Mouse (Mus musculus) gastrocnemius, postnatal 10 days (tissue): ENCODE data around the gene Ubxn1. TPM values are rescaled to one million over a fixed set of nuclear protein-coding genes. Genes with fewer than 3 reads are reported as not detected.
A peak's percentile ranks its signal among the peaks of the same experiment; 100 is the strongest.

Experiments used
- DNase-seq: peaks from one replicate; pipeline ENCODE4 v3.0.0; 2021; ENCODE audit warnings: mixed read lengths
- microRNA-seq, 2 experiments: library from miRNA; unstranded; fragments of <30 nt; microRNA quantifications; one replicate each; pipeline ENCODE4 v1.2.0; 2021
- total RNA-seq, 2 experiments: library from RNA; stranded (reverse); gene quantifications; 2 replicates each; pipeline ENCODE4 v1.2.3; 2021

Ubxn1 gene
- total RNA-seq, 2 experiments from 2014 or later = 169 to 172 TPM

DNA sequence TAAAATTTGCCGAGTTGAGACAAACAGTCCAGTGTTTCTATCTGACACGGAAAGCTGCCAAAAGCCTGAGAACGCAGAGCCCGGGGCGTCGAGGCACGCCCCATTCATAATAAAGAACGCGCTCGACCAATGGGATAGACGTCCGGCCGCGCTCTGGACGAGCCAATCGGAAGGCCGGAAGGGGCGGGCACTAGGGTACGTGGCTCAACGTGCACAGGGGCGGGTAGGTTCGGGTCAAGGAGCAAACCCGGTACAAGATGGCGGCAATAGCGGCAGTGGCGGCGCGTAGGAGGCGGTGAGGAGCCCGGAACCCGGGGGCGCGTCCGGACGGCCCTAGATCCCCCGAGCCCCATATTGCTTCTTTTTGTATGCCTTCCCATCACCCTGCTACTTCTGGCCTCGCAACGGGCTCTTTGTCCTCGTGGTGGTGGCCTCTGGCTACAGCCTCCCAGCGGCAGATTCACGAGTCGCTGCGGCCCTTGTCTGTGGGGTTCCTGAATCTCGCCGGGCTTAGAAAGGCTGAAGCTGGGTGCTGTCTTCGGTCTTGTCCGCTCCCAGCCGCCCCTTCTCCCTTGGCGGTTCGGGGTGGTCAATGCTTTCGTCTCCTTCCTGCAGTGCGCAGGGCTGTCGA lies 26.7 kb downstream of the Ubxn1 start, which contains the start of gene Ganab:
Gene Ganab (plus strand): TSS at position 207 of the 631 bp plus-strand sequence.
- DNase-seq = peak; percentile 91

DNA sequence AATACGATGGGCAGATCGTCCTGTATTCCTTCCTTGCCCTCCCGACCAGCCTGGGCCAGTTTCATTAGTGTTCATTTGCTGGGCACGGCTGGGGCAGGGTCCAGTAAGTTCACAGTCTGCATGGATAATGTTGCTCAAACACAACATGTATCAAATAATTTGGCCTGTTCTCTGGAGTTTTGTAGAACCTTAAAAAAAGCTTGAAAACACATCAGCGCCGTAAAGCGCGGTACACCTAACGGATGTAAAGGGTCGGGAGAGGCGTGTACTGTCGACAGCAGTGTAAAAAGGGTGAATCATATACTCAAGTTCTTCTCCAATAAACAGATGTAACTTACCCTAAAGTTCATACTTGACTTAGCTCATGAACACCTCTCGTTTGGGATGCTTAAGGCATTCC lies 27.3 kb downstream of the Ubxn1 start:
- DNase-seq = no peak

DNA sequence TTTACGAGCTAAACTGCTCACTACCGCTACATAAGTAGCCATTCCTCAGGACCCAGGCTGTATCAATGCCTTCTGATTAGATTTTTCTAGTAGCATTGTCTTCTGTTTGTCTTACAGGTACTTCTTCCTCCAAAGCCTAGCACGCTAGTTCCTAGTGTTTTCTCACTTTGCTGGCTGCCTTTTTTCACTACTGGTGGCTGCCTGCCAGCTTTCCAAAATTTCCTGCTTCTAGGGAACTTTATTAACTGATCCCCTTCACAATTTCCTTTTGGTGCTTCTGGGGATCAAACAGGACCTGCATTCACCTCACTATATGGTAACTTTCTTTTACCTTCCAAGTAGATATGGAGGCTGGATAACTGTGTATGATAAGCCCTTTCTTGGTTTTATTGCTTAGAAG lies 27.8 kb downstream of the Ubxn1 start:
- no peak for DNase-seq

DNA sequence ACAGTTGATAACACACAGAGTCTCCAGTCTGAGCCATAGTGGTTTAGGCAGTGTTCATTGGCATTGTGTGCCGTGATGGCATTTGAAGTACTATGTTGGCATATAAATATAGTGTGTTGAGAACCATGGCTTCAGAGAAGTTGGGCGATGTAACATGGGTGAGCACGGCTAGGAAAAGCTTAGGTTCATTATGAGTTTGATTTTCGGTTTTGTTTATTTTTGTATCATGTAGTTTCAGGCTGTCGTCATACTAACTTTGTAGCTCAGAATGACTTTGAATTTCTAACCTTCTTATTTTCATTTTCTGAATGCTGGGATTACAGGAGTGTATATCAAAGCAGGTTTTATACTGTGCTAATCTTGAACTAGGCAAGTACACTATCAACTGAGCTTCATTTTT lies 32.1 kb downstream of the Ubxn1 start:
- DNase-seq = no peak

DNA sequence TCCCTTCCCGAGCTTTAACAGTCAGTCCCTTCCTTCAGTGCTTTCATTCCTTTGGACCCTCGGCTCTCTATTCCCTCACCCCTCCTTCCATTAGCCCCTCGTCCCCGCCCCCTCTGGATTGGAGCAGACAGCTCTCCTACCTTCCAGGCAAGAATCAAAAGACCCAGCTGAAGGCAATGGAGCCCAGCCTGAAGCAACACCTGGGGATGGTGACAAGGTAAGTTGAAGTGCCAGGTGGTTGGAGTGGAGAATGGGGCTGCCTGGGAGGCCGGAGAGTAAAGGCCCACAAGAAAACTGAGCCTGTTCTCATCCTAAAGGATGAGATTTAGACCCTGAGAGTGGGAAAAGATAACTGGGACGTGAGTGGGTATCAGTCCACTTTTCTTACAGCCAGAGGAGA lies 37.2 kb downstream of the Ubxn1 start:
- no peak for DNase-seq

DNA sequence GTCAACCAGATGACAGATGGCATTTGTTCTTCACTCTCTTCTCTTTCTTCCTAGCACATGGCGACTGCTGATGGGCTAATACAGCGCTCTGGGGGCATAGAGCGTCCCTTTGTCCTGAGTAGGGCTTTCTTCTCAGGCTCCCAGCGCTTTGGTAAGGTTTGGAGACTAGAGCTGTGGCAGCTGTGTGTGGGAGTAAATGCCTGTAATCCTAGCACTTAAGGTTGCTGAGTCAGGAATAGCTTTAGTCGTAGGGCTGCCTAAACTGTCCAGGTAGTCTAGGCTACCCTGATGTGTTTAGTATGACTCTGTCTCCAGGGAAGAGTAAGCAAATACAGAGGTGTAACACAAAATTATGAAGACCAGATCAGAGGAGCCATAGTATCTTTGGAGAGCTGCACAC lies 40.5 kb downstream of the Ubxn1 start:
- no peak for DNase-seq

DNA sequence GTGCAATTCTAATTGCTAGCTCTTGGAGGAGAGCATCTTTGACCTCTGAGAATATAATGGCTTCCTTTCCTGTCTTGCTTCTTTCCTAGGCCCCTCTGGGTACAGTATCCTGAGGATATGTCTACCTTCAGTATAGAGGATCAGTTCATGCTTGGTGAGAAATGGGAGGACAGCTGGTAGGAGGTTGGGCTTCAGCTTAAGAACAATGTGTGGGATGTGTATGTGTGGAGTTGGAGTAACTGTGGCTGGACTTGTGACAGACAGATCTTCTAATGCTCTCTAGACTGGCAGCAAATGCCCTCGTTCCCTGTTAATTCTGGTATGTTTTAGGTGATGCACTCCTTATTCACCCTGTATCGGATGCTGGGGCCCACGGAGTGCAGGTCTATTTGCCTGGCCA lies 42.9 kb downstream of the Ubxn1 start:
- no peak for DNase-seq

DNA sequence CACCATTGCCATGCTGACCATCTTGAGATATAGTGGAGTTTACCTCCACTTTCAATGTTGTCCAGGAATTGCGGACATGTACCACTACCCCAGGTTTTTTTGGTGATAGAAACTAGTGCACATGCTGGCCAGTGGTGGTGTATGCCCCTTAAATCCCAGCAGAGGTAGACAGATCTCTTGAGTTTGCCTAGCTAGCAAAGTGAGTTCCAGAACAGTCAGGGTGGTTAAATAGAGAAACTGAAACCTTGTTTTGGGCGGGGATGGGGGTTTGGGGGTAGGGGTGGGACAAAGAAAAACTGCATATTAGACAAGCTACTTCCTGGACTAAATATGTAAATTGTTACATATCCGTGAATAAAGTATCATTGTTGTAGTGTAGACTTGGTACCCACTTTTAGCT lies 47.7 kb downstream of the Ubxn1 start:
- no peak for DNase-seq

DNA sequence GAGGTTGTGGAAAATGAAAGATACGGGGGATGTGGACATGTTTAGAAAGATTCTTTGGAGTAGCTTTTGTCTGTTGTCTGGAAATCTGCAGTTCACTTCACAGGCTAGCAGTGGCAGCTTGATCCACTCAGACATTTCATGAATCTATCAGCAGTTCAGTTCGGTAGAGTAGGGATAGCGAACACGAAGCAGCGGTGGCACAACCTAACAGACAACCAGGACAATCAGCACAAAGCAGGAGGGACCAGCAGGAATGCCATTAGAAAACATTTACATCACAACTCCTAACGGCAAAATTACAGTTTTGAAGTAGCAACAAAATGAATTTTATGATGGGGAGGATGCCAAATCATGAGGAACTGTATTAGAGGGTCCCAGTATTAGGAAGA lies 48.4 kb downstream of the Ubxn1 start:
- no peak for DNase-seq

DNA sequence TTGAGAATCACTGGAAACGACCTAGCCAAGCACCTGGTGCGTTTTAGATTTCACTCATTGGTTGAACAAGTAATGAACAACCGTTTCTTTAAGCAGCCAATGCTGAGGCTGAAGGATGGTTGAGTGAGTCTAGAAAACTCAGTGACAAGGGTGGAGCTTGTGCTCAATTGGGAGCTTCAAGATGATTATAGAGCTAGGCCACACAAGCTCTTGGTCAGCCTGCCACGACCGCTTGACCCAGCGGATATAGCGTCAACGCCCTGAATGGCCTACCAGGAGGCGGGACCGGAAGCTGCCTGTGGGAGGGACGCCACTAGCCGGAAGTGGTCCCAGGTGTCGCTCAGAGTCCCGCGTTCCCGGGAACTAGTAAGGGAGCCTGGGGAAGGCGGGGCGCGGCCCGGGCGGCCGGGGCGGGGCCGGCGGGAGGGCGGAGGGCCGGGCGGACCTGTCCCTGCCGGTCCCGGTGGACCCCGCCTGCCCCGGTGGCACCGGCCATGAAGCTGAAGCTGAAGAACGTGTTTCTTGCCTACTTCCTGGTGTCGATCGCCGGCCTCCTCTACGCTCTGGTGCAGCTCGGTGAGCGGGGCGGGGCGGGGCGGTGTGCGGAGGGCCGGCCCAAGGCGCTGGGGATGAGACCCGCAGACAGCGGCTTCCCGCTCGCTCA lies 48.9 kb downstream of the Ubxn1 start, which contains the start of gene B3gat3:
Gene B3gat3 (plus strand): TSS at position 302 of the 664 bp plus-strand sequence.
- peak; percentile 94 for DNase-seq

DNA sequence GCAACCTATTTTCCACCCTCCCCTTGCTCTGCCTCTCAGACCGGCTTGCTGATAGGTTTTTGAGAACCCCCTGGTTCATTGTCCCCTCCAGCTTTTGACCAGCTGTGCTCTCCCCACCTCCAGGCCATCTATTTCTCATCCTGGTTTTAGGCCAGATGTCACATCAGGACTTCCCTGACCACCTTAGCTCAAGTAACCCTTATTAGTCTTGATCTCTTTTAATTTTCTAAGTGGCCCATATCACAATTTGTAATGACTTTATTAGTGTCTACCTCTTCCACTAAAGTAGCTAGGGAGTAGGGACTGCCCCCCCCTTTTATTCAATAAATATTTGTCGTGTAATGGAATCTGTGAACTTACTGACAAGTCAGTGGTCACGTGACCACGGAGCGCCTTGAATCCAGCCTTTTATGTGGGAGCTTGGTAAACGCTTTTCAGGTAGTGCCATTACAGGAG lies 49.6 kb downstream of the Ubxn1 start:
- no peak for DNase-seq

DNA sequence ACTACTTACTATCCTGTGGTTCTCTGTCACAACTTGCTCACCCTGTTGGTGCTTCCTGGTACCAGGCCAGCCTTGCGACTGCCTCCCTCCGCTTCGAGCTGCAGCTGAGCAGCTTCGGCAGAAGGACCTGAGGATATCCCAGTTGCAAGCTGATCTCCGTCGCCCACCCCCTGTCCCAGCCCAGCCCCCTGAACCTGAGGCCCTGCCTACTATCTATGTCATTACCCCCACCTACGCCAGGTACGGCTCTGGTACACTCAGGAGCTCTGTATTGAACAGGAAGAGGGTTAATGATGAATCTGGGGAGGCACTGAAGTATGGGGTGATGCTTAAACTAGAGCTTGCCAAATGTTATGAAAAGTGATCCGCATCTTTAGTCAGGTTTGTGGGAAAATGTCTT lies 50.4 kb downstream of the Ubxn1 start:
- DNase-seq = no peak

Small RNAs within 50 kb of the gene (microRNA-seq; reads per million reads assigned to microRNA genes)
- 0 to 0.25 reads per million in 2 experiments for gene Mir5136

Other genes with a start within 250 kb of the Ubxn1 start
- under 1 TPM; 0.11 to 0.16 TPM for gene Chrm1, start 207.7 kb upstream of the Ubxn1 start, total RNA-seq
- 10 to 100 TPM; 29.4 to 36.7 TPM for gene Slc3a2, start 148.1 kb upstream of the Ubxn1 start, total RNA-seq
- 10 to 100 TPM; 26.5 to 27.4 TPM for gene Wdr74, start 135.7 kb upstream of the Ubxn1 start, total RNA-seq
- gene 1700092M07Rik, start 130.8 kb upstream of the Ubxn1 start, total RNA-seq = under 1 TPM in 1 of 2 experiments, not detected in 1; 0.65 TPM
- gene Stx5a, start 130.1 kb upstream of the Ubxn1 start, total RNA-seq = 10 to 100 TPM; 35.6 to 46.3 TPM
- gene Nxf1, start 114.4 kb upstream of the Ubxn1 start, total RNA-seq = 10 to 100 TPM; 40.8 to 61.8 TPM
- 10 to 100 TPM; 81.9 to 82.5 TPM for gene Tmem223, start 100.5 kb upstream of the Ubxn1 start, total RNA-seq
- 10 to 100 TPM; 13.6 to 14.1 TPM for gene Tmem179b, start 97.0 kb upstream of the Ubxn1 start, total RNA-seq
- gene Taf6l, start 85.1 kb upstream of the Ubxn1 start, total RNA-seq = 10 to 100 TPM in 1 of 2 experiments, 1 to 10 TPM in 1; 8.5 to 12.0 TPM
- gene Polr2g, start 72.9 kb upstream of the Ubxn1 start, total RNA-seq = 10 to 100 TPM; 40.9 to 45.1 TPM
- gene Zbtb3, start 68.9 kb upstream of the Ubxn1 start, total RNA-seq = 1 to 10 TPM; 1.0 to 1.4 TPM
- 10 to 100 TPM; 11.8 to 15.7 TPM for gene Ttc9c, start 52.2 kb upstream of the Ubxn1 start, total RNA-seq
- gene Hnrnpul2, start 51.5 kb upstream of the Ubxn1 start, total RNA-seq = 10 to 100 TPM; 42.2 to 47.8 TPM
- gene AC129217.1, start 41.7 kb upstream of the Ubxn1 start, total RNA-seq = not detected
- 10 to 100 TPM; 16.8 to 19.5 TPM for gene Bscl2, start 34.0 kb upstream of the Ubxn1 start, total RNA-seq
- gene Gng3, start 32.3 kb upstream of the Ubxn1 start, total RNA-seq = under 1 TPM; 0.66 to 0.77 TPM
- 10 to 100 TPM; 11.5 to 14.0 TPM for gene Lrrn4cl, start 20.7 kb upstream of the Ubxn1 start, total RNA-seq
- gene Uqcc3, start 9.4 kb downstream of the Ubxn1 start, total RNA-seq = 10 to 100 TPM; 55.2 to 58.1 TPM
- gene Lbhd1, start 12.2 kb downstream of the Ubxn1 start, total RNA-seq = 10 to 100 TPM in 1 of 2 experiments, 1 to 10 TPM in 1; 7.2 to 11.8 TPM
- not detected for gene Gm49403, start 12.4 kb downstream of the Ubxn1 start, total RNA-seq
- gene 1810009A15Rik, start 17.4 kb downstream of the Ubxn1 start, total RNA-seq = 10 to 100 TPM; 25.6 to 29.6 TPM
- gene Gm49416, start 17.4 kb downstream of the Ubxn1 start, total RNA-seq = 1 to 10 TPM in 1 of 2 experiments, not detected in 1; 3.3 TPM
- 10 to 100 TPM; 10.7 to 14.6 TPM for gene Ints5, start 21.5 kb downstream of the Ubxn1 start, total RNA-seq
- 10 to 100 TPM; 42.1 to 58.8 TPM for gene Ganab, start 26.6 kb downstream of the Ubxn1 start, total RNA-seq
- 10 to 100 TPM; 23.4 to 27.6 TPM for gene B3gat3, start 48.9 kb downstream of the Ubxn1 start, total RNA-seq
- 1 to 10 TPM; 4.2 to 5.6 TPM for gene Rom1, start 57.9 kb downstream of the Ubxn1 start, total RNA-seq
- gene Eml3, start 58.1 kb downstream of the Ubxn1 start, total RNA-seq = 10 to 100 TPM; 11.7 to 15.9 TPM
- 10 to 100 TPM; 37.7 to 49.7 TPM for gene Mta2, start 70.4 kb downstream of the Ubxn1 start, total RNA-seq
- 10 to 100 TPM in 1 of 2 experiments, 1 to 10 TPM in 1; 9.1 to 11.2 TPM for gene Tut1, start 82.4 kb downstream of the Ubxn1 start, total RNA-seq
- 100 to 1,000 TPM; 640 to 671 TPM for gene Eef1g, start 95.5 kb downstream of the Ubxn1 start, total RNA-seq
- gene Ahnak, start 117.8 kb downstream of the Ubxn1 start, total RNA-seq = 100 to 1,000 TPM; 235 to 267 TPM
- under 1 TPM in 1 of 2 experiments, not detected in 1; 0.63 TPM for gene Scgb1a1, start 216.5 kb downstream of the Ubxn1 start, total RNA-seq